Mouse (Mus musculus): ENCODE data around the gene Atp8b3. TPM values are rescaled to one million over a fixed set of nuclear protein-coding genes. Genes with fewer than 3 reads are reported as not detected.
A peak's percentile ranks its signal among the peaks of the same experiment; 100 is the strongest.

The Atp8b3 gene
- total RNA-seq, 2 experiments from 2014 or later, result not detected

DNA sequence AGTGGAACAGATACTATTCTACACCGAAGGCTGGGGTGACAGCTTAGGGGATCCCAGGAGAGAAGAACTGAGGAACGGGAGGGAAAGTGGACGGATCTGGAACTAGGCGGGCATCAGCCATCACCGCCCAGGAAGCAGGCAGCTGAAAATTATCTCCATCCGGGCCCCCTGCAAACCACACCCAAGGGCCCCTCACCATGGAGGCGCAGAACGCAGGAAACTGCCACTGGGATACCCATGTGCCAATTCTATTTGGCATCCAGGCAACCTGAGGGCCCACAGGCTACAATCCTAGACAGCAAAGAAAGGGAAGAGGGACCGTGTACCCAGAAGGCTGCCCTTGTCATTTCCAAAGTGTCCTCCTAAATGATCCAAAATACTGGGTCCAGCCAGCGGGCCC lies 31.5 kb upstream of the Atp8b3 start:
- ATAC-seq (replicated peaks; ENCODE audit: low FRiP score, low TSS enrichment, poor library complexity, severe bottlenecking), result no peak

DNA sequence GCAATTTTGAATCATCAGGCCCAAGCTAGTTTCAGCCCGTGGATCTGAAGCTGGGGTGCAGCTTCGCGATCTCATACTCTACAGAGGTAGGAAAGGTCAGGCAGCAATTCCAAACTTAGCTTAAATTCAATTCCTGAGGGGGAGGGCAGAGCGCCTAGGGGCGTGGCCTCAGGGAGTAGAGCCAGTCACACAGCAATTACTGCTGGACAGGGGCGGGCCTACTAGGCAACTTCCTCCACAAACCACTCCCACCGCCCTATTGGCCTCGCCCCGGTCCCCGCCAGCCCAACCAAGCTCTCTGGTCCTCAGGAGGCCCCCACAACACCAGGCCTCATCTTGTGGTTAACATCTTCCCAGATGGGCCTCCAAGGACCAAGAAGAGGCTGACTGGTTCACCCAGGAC lies 30.7 kb upstream of the Atp8b3 start:
- ATAC-seq (replicated peaks; ENCODE audit: low FRiP score, low TSS enrichment, poor library complexity, severe bottlenecking), result peak; percentile 60

- ATAC-seq (replicated peaks; ENCODE audit: low FRiP score, low TSS enrichment, poor library complexity, severe bottlenecking), result no peak
Observed at GRCm38 (mm10) chr10:80568876-80569275, 30.0 kb upstream of the Atp8b3 start.

- peak; percentile 54; the same call in 1 of the 2 replicates for ATAC-seq (replicated peaks; ENCODE audit: low FRiP score, low TSS enrichment, poor library complexity, severe bottlenecking)
Observed at GRCm38 (mm10) chr10:80566375-80567092, 27.6 kb upstream of the Atp8b3 start.

DNA sequence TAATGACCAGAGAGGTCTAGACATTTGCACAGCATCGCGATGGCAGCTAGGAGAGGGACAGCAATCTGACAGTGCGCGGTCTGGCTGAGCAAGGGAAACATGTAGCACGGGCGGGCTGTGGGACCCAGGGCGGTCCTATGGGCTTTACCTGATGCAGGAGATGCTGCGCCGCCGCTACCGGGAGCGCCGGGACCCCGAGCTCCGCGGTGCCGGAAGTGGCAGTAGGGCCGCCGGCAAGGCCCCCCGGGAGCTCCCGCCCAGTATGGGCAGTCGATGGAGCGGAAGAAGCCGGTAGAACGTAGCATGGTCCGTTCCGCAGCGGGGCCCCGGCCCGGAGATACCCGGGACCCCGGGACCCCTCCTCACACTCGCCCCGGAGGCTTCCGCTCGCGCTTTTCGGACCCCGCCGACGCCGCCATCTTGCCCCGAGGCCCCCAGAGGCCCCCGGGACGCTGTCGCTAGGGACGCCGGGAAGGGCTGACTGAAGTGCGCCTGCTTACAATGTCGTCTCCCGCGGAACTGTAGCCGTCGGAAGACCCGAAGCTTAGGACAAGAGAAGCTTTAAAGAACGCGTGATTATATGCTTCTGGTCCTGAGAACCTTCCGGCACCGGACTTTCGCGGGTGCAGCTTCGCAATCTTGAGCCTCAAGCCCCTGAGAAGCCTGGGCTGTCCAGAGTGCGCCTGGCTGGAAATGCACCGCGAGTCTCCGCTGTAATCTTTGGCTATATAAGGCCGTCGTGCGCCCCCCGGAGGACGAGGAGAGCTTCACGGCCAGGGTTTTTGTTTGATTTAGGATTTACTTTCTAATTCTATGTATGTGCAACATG lies 22.4 kb upstream of the Atp8b3 start, which contains the start of gene Rexo1:
TSS of gene Rexo1 (minus strand) at position 445 of the 829 bp plus-strand sequence.
- peak; percentile 79 for ATAC-seq (replicated peaks; ENCODE audit: low FRiP score, low TSS enrichment, poor library complexity, severe bottlenecking)

GRCm38 (mm10) chr10:80560621-80561020 lies 21.7 kb upstream of the Atp8b3 start:
- ATAC-seq (replicated peaks; ENCODE audit: low FRiP score, low TSS enrichment, poor library complexity, severe bottlenecking), result no peak

DNA sequence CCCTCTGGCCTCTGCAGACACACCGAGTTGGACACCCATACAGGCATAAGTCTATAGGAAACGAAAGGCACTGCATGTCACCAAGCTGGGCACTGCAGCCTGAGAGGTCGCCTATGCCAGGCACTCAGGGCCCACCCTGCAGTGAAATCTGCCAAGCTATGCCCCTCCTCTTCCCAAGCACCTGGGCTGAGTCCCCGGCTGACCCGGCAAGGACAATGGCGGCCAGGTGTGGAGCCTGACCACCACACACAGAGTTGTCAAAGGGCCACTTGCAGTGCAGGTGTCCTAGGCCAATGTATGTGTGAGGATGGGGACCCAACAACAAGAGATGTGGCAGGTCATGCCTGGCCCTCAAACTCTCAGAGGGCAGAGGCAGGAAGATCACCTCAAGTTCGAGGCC lies 20.5 kb upstream of the Atp8b3 start:
- no peak for ATAC-seq (replicated peaks; ENCODE audit: low FRiP score, low TSS enrichment, poor library complexity, severe bottlenecking)

DNA sequence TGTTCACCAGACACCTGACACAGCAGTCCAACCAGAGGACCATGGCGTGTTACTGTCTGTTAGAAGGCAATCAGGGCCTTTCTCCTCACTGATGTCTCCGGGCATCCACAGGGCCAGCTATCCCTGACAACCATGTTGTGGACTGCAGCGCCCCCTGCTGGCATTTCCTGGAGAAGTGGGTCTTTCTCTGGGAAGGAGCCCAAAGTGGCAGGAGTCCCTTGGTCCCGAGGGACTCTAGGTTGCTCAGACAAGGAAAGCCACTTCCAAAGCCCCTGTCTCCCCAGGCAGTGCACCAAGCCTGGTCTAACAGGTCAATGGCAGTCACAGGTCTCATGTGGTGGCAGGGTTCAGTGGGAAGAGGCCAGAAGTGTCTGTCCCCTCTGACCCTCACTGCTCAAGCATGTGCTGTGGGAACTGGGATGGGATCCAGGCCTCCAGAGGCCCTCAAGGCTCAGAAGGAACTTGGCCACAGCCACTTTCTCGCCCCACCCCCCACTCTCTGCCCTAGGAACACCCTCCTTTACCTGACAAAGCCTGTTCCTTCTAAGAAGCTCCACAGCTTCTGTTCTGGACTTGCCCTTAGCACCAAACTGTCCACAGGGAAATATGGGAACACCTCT lies 18.5 kb upstream of the Atp8b3 start:
- 0 out of 2 replicates have a peak, but pooled peaks have one; percentile 18 for ATAC-seq (replicated peaks; ENCODE audit: low FRiP score, low TSS enrichment, poor library complexity, severe bottlenecking)

DNA sequence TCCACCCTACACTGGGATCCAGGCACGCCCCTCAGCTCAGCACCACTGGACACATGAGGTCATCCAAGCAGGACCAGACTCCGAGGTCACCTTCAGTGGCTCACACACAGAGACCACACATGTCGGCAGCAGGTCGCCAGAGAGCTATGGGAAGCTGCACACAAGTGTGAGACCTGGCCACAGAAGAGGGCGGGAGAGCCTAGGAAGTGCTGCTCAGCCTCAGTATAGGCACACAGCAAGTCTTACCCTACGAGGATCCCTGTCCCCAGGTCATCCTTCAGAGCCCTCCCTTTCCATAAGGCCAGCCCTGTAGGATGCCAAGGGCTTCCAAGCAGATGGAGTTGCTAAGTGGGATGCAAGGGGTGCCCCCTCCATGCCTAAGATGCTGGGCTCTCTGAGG lies 15.1 kb upstream of the Atp8b3 start:
- 0 out of 2 replicates have a peak, but pooled peaks have one; percentile 8 for ATAC-seq (replicated peaks; ENCODE audit: low FRiP score, low TSS enrichment, poor library complexity, severe bottlenecking)

DNA sequence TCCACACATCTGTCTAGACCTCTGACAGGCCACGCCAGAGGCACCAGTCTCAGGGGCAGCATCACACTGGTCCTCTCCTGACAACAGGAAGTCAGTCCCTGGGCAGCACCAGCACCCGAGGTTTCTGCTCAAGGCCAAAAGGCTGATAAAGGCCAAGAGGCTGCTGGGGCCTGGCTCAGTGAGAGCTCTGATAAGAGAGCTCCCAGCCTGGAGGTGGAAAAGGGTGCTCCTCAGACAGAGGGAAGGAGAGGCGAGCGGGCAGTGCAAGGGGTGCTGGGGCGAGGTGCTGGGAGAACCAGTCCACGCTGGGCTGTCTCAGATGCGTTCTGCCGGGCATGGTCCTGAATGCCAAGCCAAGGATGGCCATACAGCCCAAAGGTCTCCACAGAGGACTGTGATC lies 14.7 kb upstream of the Atp8b3 start:
- ATAC-seq (replicated peaks; ENCODE audit: low FRiP score, low TSS enrichment, poor library complexity, severe bottlenecking), result peak; percentile 80

- no peak for ATAC-seq (replicated peaks; ENCODE audit: low FRiP score, low TSS enrichment, poor library complexity, severe bottlenecking)
Observed at GRCm38 (mm10) chr10:80552364-80552763, 13.4 kb upstream of the Atp8b3 start.

DNA sequence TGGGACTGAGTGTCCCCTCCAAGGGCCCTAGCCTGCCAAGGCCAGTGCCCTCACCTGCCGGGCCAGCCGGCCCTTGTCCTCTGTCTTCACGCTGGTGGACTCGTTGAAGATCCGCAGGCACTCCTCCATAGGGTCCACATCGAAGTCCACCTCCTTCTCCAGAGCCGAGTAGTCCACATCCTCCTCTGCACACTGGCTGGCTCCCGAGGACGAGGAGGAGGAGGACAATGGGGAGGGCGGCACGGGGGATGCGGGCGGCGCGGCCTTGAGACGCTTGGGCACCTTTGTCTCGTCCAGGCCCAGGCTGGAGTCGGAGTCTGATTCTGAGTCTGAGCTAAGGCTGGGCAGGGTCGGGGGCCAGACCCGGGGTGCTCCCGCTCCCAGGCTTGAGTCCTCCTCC lies 10.4 kb upstream of the Atp8b3 start:
- no peak for ATAC-seq (replicated peaks; ENCODE audit: low FRiP score, low TSS enrichment, poor library complexity, severe bottlenecking)

DNA sequence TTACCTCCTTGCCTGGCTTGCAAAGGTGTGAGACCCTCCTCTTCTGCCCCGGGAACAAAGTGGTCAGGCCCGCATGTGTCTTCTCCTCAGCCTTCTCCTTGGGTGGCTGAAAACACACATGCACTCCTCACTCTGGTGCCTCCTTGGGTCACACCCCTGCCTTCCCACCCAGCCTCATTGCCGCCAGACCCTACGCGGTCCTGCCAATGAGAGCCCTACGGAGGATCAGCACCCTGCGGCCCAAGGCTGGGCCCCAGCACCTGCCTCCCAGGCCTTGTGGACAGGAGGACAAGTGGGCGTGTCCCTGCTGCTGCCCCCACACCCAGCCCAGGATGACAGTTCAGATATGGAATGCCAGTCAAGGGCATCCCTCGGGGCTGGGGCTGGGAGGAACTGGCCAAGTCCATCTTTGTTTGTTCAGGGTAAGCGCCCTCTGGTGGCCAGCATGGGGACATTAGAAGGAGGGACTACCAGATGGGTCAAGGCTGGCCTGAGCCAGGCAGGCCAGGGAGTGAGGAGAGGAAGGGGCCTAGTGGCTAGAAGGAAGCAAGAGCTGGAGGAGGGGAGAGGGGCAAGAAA lies 9.6 kb upstream of the Atp8b3 start:
- ATAC-seq (replicated peaks; ENCODE audit: low FRiP score, low TSS enrichment, poor library complexity, severe bottlenecking), result 0 out of 2 replicates have a peak, but pooled peaks have one; percentile 33

DNA sequence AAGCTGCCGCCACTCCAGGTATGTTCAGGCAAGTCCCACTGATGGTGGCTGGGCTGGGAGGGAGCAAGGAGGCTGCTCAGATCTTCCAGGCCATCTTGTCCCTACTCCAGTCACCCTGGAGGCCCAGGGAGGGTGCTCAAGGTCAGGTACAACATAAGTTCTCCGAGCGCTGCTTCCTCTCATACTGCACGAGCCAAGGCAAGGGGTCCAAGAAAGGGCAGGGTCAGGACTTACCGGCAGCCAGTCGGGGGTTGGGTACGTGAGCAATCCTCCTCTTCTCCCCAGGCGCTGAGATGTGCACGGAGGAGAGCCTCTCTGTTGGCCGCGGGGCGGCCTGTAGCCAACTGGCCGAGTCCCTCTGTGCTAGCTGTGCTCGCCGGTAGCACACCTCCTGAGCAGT lies 8.6 kb upstream of the Atp8b3 start:
- ATAC-seq (replicated peaks; ENCODE audit: low FRiP score, low TSS enrichment, poor library complexity, severe bottlenecking), result no peak

DNA sequence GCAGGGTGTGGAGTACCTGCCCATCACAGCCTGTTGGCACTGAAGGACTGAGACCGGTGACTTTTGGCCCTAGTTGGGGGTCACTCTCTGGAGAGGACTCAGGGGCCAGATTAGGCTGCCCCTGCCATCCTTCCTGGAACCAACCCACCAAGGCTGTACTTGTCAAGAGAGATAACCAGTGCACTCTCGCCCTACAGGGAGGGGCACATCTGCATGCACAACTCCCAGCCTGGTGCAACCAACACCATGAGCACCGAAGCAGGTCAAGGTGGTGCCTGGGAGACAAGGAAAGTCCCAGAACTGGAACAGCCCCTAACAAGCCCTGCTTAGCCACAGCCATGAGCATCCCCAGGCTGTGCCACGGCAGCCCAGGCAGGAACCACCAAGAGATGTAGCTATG lies 8.0 kb upstream of the Atp8b3 start:
- ATAC-seq (replicated peaks; ENCODE audit: low FRiP score, low TSS enrichment, poor library complexity, severe bottlenecking), result peak; percentile 62

GRCm38 (mm10) chr10:80545590-80545989 lies 6.7 kb upstream of the Atp8b3 start:
- ATAC-seq (replicated peaks; ENCODE audit: low FRiP score, low TSS enrichment, poor library complexity, severe bottlenecking), result no peak

GRCm38 (mm10) chr10:80543873-80544272 lies 4.9 kb upstream of the Atp8b3 start:
- no peak for ATAC-seq (replicated peaks; ENCODE audit: low FRiP score, low TSS enrichment, poor library complexity, severe bottlenecking)

- no peak for ATAC-seq (replicated peaks; ENCODE audit: low FRiP score, low TSS enrichment, poor library complexity, severe bottlenecking)
Observed at GRCm38 (mm10) chr10:80539493-80539892, 569 bp upstream of the Atp8b3 start.

GRCm38 (mm10) chr10:80538180-80538579 lies 744 bp downstream of the Atp8b3 start:
- no peak for ATAC-seq (replicated peaks; ENCODE audit: low FRiP score, low TSS enrichment, poor library complexity, severe bottlenecking)

DNA sequence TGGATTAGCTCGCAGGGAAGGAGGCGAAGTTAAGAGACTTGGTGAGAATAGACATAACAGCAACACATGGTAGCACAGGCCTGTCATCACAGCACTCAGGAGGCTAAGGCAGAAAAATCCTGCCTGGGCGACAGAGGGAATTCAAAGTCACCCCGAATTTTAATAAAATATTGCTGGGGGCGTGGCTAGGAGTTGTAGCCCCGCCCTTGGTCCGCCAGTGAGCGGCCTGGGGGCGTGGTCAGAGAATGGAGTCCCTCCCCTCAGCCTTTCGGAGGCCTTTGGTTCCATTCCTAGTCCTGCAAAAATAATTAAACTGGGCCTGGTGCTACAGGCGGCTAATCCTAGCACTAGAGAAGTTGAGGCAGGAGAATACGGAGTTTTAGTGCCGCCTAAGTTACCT lies 3.2 kb downstream of the Atp8b3 start:
- no peak for ATAC-seq (replicated peaks; ENCODE audit: low FRiP score, low TSS enrichment, poor library complexity, severe bottlenecking)

All from megakaryocyte-erythroid progenitor cell, adult 5-6 weeks (primary cell).